Mouse (Mus musculus) heart, postnatal 0 days (tissue): ENCODE results near the gene Sirpa.

Experiments
- CTCF ChIP-seq: IDR thresholded peaks from 2 replicates; pipeline ENCODE4 v1.5.1; 2016; ENCODE audit warnings: antibody characterized with exemption, control low read depth, low read depth
- EP300 ChIP-seq: IDR thresholded peaks from 2 replicates; pipeline ENCODE4 v1.6.1; 2016; ENCODE audit warnings: antibody characterized with exemption, low read depth

GRCm38 (mm10) chr2:129601059-129601650, 8.5 kb downstream of the Sirpa start:
- TF ChIP-seq CTCF: no peak
- TF ChIP-seq EP300: no peak
